Mouse (Mus musculus) lung, embryonic 15.5 days (tissue): ENCODE measurements at regions not wholly inside any gene's neighbourhood (a gene's known extent, or its start where the extent isn't known, plus 50 kb on each side); places are given as distances from the start of the nearest gene placed in this dataset.

Experiments used
- ATAC-seq: fragments of 200-750 bp; cut with Nextera tagmentation; 2 replicates; pipeline ENCODE4 v1.8.0; 2017; ENCODE audit warnings: moderate number of reproducible peaks, borderline replicate concordance; ENCODE audit not compliant: low FRiP score, low TSS enrichment; ENCODE audit errors: extremely low read depth
- H3K27ac ChIP-seq: fragments of 300-500 bp; sonication (generic); 2 replicates; pipeline ENCODE4 v1.5.1; 2015; ENCODE audit warnings: moderate library complexity, mild to moderate bottlenecking, inconsistent platforms
- H3K27me3 ChIP-seq: fragments of 300-500 bp; sonication (generic); 2 replicates; pipeline ENCODE4 v1.6.1; 2015; ENCODE audit warnings: inconsistent platforms
- H3K36me3 ChIP-seq: fragments of 300-500 bp; sonication (generic); 2 replicates; pipeline ENCODE4 v1.6.1; 2015; ENCODE audit warnings: inconsistent platforms
- H3K4me1 ChIP-seq: fragments of 300-500 bp; sonication (generic); 2 replicates; pipeline ENCODE4 v1.6.1; 2015; ENCODE audit warnings: inconsistent platforms
- H3K4me2 ChIP-seq: fragments of 300-500 bp; sonication (generic); 2 replicates; pipeline ENCODE4 v1.6.1; 2015; ENCODE audit warnings: inconsistent platforms, mild to moderate bottlenecking, moderate library complexity
- H3K4me3 ChIP-seq: fragments of 300-500 bp; sonication (generic); 2 replicates; pipeline ENCODE4 v1.5.1; 2015; ENCODE audit warnings: mild to moderate bottlenecking, inconsistent platforms
- H3K9ac ChIP-seq: fragments of 300-500 bp; sonication (generic); 2 replicates; pipeline ENCODE4 v1.6.1; 2015; ENCODE audit warnings: inconsistent platforms
- H3K9me3 ChIP-seq: fragments of 300-500 bp; sonication (generic); 2 replicates; pipeline ENCODE4 v1.6.1; 2016; ENCODE audit warnings: inconsistent platforms
- WGBS: fragments of 180-500 bp; shearing (Covaris S2); methylation state at CpG from one replicate; pipeline ENCODE4 v1.1.7; 2015; 5-methylcytosine and 5-hydroxymethylcytosine counted together

DNA sequence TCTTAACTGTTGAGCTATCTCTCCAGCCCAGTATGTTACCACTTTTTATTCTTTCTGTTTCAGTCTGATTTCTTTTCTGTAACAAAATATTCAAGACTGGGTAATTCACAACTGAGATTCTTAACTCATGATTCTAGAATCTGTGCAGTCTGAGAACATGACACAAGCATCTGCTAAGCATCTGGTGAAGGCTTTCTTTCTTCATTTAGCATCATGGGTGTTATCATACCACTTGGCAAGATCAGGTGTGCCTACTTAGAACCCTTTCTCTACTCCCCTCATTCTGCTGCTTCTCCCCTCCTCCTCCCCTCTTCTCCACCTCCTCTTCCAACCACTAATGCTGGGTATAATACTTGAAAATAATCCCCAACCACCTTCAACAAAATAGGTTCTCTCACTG is 62.1 kb upstream of the Pfn2 start:
- no peak for ATAC-seq
- Histone ChIP-seq H3K27ac (no peak overlapping the region), H3K4me3 (no peak overlapping the region), H3K9me3 (no peaks in the 10 kb centered on the region), H3K4me2 (no peak overlapping the region), H3K36me3 (no peaks in the 10 kb centered on the region), H3K27me3 (no peaks in the 10 kb centered on the region), H3K9ac (no peak overlapping the region), H3K4me1 (no peaks in the 10 kb centered on the region)

DNA sequence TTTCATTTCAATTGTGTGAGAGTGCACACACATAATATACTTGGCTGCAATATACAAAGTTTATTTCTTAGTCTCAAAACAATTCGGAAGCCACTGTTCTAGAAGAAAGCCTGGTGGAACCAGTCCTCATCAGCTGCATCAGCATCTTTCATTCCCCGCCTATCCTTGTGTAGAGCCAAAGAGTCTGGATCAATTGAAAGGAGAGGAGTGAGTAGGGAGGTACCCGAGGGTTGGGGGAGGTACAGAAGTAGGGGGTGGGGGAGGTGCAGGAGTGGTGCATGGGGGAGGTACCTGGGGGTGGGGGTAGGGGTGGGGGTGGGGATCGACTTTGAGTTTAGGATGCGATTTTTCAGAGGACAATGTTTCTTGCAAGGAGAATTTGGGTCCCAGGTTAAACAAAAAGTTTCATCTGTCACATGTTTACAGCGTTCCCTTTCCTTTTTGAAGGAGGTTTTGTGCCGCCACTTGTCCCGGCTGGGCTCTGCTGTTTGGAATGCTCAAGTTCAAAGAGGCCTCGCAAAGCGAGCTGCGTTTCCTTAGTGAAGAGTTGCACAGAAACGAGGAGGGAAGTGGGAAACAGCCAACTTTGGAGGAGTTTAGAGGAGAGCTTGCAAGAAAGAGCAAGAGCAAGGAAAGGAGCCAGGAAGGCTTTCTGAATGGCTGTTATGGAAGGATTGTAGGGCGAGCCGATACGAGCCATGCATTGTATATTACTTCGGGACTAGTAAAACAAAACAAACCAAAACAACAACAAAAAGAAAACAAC is 64.1 kb upstream of the Pfn2 start:
- H3K27ac ChIP-seq, result no peak overlapping the region
- no peak overlapping the region for H3K9ac ChIP-seq
- no peaks in the 10 kb centered on the region for H3K27me3 ChIP-seq
- 21% methylated on average over 16 of the region's 16 CpGs for WGBS
- H3K4me3 ChIP-seq, result peak overlapping the region; percentile 12; the same call in 1 of the 2 replicates
- peak overlapping the region; percentile 36 for H3K4me2 ChIP-seq
- no peak for ATAC-seq
- H3K36me3 ChIP-seq, result no peaks in the 10 kb centered on the region
- no peaks in the 10 kb centered on the region for H3K9me3 ChIP-seq
- H3K4me1 ChIP-seq, result no peaks in the 10 kb centered on the region

DNA sequence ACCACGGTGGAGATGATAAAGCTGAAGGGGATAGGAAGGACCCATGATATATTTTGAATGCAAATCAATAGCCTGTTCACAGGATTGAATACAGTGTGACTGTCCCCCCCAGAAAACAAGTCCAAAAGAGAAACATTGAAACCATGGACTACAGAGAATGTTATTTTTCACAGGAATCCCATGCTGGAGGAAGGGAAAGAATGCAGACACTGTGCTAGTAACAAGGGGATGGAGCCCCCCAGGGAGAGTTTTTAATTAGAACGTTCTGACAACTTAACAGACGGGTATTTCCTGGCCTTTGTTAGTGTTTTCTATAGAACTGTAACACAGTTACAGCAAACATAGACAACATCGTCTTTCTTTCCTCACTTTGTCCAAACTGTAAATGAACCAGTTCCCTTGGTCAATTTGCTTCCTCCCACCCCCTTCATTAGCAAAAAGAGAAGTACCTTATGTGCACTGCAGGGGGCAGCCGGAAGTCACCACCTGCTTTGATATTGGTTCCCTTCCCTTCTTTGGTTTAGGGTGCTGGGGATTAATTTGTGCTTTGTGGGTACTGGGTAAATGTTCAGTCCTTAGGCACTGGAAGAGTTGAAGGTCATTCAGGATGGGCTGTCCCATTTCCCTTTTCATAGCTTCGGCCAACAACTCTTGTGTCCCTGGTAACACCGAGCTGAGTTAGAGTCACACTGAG is 64.9 kb upstream of the Pfn2 start:
- Histone ChIP-seq H3K27ac (no peak overlapping the region), H3K4me1 (no peaks in the 10 kb centered on the region), H3K9me3 (no peaks in the 10 kb centered on the region), H3K36me3 (no peaks in the 10 kb centered on the region), H3K27me3 (no peaks in the 10 kb centered on the region), H3K9ac (no peak overlapping the region), H3K4me3 (no peak overlapping the region), H3K4me2 (peak overlapping the region; percentile 36)
- WGBS, result 65% methylated on average over 7 of the region's 7 CpGs
- no peak for ATAC-seq

DNA sequence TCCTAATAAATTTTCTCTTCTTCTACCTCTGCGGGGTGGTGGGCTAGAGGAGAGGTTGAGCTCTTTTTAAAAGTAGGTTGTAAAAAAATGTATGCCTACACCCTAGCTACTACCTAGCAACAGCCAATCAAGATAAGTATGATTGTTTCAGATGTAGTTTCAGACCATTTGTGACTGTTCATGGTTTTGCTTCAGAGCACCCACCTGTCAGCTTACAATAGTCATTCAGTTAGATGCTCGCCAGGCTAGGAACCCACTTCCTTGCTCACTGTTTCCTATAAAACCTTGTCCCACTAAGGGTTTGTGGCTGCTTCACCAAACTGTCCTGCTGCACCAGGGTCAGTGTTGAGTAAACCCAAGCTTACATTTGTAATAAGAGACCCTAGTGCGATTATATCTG is 66.8 kb upstream of the Pfn2 start:
- no peak for ATAC-seq
- H3K27me3 ChIP-seq, result no peaks in the 10 kb centered on the region
- H3K4me1 ChIP-seq, result no peaks in the 10 kb centered on the region
- no peaks in the 10 kb centered on the region for H3K9me3 ChIP-seq
- H3K4me2 ChIP-seq, result no peak overlapping the region
- no peak overlapping the region for H3K9ac ChIP-seq
- H3K4me3 ChIP-seq, result no peak overlapping the region
- 89% methylated on average over 3 of the region's 3 CpGs for WGBS
- no peaks in the 10 kb centered on the region for H3K36me3 ChIP-seq
- no peak overlapping the region for H3K27ac ChIP-seq

DNA sequence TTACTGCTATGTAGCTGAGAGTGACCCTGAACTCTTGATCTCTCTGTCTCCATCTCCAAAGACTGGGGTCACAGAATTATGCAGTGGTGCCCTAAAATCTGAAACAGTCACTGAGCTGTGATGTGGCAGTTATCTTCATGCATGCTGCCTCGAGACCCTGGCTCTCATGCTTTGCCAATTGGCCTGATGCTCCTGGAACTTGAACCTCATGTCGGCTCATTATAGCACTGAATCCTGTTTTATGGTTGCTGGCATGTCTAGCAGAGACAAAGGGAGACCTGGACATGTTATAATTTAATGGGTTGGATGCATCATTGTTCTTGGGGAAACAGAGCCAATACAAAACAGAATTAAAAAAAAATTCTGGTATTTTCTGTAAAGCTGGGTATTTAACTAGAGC is 71.0 kb upstream of the Pfn2 start:
- Histone ChIP-seq H3K27ac (no peak overlapping the region), H3K4me1 (no peaks in the 10 kb centered on the region), H3K9me3 (no peaks in the 10 kb centered on the region), H3K4me3 (no peak overlapping the region), H3K4me2 (no peak overlapping the region), H3K27me3 (no peaks in the 10 kb centered on the region), H3K9ac (no peak overlapping the region), H3K36me3 (no peaks in the 10 kb centered on the region)
- no peak for ATAC-seq
- WGBS, result 80% methylated on average over 2 of the region's 2 CpGs

DNA sequence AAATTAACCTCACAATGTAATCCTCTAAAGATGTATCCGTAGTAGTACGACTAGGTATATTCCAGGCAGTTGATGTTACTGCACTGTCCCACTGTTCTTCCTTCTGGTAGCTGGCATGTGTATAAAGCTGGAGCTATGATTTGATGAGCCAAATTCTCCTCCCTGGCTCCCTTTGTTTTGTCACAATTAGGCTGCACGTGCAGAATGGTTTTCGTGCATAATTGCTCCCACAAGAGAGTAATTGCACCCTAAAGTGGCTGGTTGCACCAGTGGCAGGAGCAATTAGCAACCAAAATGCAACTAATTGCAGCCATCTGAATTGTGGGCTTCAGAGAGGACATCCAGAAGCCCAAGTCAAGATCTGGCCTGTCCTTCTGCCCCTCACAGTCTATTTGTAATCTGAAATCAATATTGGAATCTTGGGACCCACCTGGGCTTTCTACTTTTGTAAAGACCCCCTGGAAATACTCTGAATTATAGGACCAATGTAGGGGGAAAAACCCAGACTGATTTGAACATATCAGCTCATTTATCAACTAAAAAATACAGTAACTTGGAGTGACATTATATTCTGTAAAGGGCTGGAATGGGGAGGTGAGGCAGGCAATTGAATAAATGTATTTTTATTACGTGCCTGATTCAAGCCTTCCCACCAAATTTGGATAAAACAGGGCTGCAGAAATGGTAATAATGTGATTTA is 71.7 kb upstream of the Pfn2 start:
- WGBS, result 81% methylated on average over 5 of the region's 5 CpGs
- no peak for ATAC-seq

DNA sequence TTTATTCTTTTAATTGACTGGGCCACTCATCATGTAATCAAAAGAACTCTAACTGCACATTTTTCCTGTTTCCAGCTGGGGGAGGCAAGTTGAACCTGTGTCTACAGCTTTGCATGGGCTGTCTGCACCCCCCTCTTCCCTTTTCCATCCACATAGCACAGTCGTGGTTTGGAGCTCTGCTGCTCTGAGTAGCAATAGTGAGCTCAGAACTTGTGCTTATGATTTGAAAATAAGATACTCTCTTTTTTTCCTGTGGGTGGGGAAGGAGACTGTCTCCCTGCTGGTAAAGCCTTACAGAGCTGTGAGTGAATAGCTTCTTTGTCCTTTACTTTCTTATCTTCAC is 72.2 kb upstream of the Pfn2 start:
- WGBS, result 14% methylated on average over 1 of the region's 1 CpGs
- no peaks in the 10 kb centered on the region for H3K9me3 ChIP-seq
- H3K4me3 ChIP-seq, result no peak overlapping the region
- H3K36me3 ChIP-seq, result no peaks in the 10 kb centered on the region
- no peaks in the 10 kb centered on the region for H3K4me1 ChIP-seq
- H3K4me2 ChIP-seq, result no peak overlapping the region
- H3K9ac ChIP-seq, result no peak overlapping the region
- H3K27ac ChIP-seq, result no peak overlapping the region
- ATAC-seq, result no peak; the same call in 1 of the 2 replicates
- no peaks in the 10 kb centered on the region for H3K27me3 ChIP-seq

More for the DNA sequence above, 71.7 kb upstream of the Pfn2 start:
- H3K36me3 ChIP-seq, result no peaks in the 10 kb centered on the region
- no peak overlapping the region for H3K9ac ChIP-seq
- no peak overlapping the region for H3K27ac ChIP-seq
- no peak overlapping the region for H3K4me2 ChIP-seq
- H3K9me3 ChIP-seq, result no peaks in the 10 kb centered on the region
- H3K27me3 ChIP-seq, result no peaks in the 10 kb centered on the region
- no peaks in the 10 kb centered on the region for H3K4me1 ChIP-seq
- no peak overlapping the region for H3K4me3 ChIP-seq

DNA sequence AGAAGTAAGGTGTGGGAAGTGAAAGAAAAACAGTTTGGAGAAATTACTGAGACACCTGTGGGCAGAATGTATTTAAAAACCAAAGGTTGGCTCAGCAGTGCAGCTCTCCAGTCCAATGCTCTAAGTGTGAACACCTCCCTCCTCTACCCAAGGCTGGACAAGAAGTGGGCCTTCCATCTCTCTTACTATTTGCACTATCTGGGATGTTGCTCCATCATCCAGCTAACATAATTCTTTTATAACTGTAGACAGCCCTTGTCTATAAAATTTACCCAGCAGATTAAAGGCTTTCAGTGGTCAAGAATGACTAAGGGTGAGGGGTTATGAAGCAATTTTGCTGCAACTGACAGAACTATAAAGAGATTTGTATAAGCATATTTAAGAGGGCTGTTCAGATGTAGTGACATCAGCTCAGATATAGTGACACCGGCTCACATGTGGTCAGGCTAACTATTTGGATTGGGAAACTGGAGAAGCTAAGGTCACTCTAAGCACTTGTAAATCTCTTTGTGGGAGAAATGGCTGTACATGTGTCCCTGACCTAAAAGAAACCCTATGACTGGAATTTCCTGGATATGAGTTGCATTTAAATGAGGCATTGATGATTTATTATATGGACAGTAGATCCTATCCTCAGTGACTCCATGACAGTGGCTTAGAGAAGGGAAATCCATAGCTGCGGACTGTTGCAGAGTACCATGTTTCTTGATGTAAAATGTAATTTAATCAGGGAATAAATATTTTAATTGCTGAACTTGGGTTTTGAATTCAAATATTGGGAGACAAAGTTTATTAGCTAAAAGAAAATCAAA is 73.4 kb upstream of the Pfn2 start:
- Histone ChIP-seq H3K4me1 (no peaks in the 10 kb centered on the region), H3K4me3 (no peak overlapping the region), H3K9me3 (no peaks in the 10 kb centered on the region), H3K27ac (no peak overlapping the region), H3K9ac (no peak overlapping the region), H3K27me3 (no peaks in the 10 kb centered on the region), H3K36me3 (no peaks in the 10 kb centered on the region), H3K4me2 (no peak overlapping the region)
- WGBS, result 86% methylated on average over 2 of the region's 2 CpGs
- no peak for ATAC-seq

DNA sequence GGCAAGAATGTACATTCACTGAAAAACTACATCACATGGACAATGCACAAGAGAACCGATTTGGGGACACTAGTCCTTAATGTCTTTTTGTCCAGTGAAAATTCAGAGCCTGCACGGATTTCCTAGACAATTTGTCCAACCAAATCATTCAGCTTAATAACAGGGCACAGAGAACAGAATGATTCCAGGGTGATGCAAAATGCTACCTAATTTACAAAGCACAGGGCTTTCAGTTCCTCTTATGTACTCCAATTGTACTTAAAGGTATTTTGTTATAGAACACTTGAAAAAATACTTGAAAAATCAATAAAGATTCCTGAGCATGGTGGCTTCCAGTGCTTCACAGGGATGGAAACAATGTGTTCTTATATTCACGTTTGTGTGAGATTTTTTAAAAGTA is 75.2 kb upstream of the Pfn2 start:
- H3K4me2 ChIP-seq, result no peak overlapping the region
- ATAC-seq, result no peak
- WGBS, result 71% methylated on average over 3 of the region's 3 CpGs

DNA sequence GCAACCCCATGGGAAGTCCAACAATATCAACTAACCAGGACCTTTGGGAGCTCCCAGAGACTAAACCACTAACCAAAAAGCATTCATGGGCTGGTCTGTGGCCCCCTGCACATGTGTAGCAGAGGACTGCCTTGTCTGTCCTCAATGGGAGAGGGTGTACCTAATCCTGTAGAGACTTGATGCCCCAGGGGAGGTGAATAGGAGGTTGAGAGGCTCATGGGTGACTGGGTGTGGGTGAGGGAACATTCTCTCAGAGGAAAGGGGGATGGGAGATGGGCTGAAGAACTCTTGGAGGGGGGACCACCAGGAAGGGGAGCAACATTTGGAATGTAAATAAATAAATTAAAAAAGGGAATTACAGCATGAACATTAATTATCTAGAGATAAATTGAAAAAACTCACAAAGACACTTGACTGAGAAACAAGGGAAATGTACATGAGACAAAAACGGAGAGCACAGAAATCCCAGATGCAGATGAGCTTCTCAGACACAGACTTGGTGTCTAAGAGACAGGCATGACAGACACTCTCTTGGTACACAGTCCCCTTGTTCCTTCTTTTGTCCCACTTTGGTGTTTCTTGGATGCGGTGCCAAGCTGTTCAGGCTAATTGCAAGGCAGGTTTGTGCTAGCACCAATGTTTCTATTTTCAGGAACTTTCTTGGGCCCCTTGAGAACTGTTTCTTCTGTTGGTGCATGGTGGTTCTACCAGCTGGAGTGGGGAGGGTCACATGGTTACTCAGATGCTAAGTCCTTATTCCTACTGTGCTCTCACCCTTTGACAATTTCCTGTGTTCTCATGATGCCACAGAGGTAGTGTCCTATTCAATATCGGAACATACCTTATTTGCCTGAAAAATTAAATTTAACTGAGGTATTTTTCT is 85.0 kb upstream of the Pfn2 start:
- Histone ChIP-seq H3K4me3 (no peak overlapping the region), H3K27me3 (no peaks in the 10 kb centered on the region), H3K9me3 (no peaks in the 10 kb centered on the region), H3K4me1 (no peaks in the 10 kb centered on the region), H3K4me2 (no peak overlapping the region), H3K9ac (no peak overlapping the region), H3K27ac (no peak overlapping the region), H3K36me3 (no peaks in the 10 kb centered on the region)
- 77% methylated on average over 3 of the region's 3 CpGs for WGBS
- no peak for ATAC-seq

More for the DNA sequence above, 75.2 kb upstream of the Pfn2 start:
- Histone ChIP-seq H3K9me3 (no peaks in the 10 kb centered on the region), H3K27ac (no peak overlapping the region), H3K4me3 (no peak overlapping the region), H3K36me3 (no peaks in the 10 kb centered on the region), H3K4me1 (no peaks in the 10 kb centered on the region), H3K27me3 (no peaks in the 10 kb centered on the region), H3K9ac (no peak overlapping the region)

DNA sequence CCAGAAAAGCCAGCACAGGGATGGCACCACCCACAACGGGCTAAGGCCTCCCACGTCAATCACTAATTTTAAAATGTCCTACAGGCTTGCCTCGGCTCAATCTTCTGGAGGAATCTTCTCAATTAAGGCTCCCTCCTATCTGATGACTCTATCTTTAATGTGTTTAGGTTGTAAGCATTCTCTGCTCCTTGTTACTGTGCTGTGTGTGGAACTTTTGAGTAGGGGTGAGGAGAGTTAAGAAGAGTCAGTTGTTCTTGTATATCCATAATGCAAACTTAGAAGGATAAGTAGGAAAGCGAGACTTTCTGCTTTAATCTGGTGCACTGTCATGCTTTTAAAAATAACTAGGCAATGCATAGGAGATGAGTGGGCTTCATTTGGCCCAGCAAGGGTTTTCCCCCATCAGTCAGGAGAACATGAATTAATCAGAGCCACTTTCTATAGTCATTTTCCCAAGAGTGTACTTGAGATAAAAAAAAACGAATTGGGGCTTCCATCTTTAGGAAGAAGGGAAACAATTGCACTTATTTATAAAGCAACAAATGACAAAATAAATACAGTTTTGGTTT is 87.2 kb upstream of the Pfn2 start:
- Histone ChIP-seq H3K9ac (no peak overlapping the region), H3K27ac (no peak overlapping the region), H3K4me1 (no peaks in the 10 kb centered on the region), H3K4me2 (no peak overlapping the region), H3K36me3 (no peaks in the 10 kb centered on the region), H3K27me3 (no peaks in the 10 kb centered on the region), H3K4me3 (no peak overlapping the region), H3K9me3 (no peaks in the 10 kb centered on the region)
- 53% methylated on average over 5 of the region's 5 CpGs for WGBS
- ATAC-seq, result no peak
